Mouse (Mus musculus): ENCODE results near the gene Prkar1b. TPM values are rescaled to one million over a fixed set of nuclear protein-coding genes. Genes with fewer than 3 reads are reported as not detected.

Prkar1b gene
- total RNA-seq, 2 experiments from 2014 or later, result 375 to 428 TPM

- no peak for DNase-seq (ENCODE audit: extremely low spot score in 1 of 2, low spot score in 1 of 2)
Observed at GRCm38 (mm10) chr5:139147178-139148078, 2.4 kb downstream of the Prkar1b start.

GRCm38 (mm10) chr5:139146476-139147075 is 3.2 kb downstream of the Prkar1b start:
- no peak for DNase-seq (ENCODE audit: extremely low spot score in 1 of 2, low spot score in 1 of 2)

- DNase-seq (ENCODE audit: extremely low spot score in 1 of 2, low spot score in 1 of 2), result no peak
Observed at GRCm38 (mm10) chr5:139145726-139146125, 4.1 kb downstream of the Prkar1b start.

GRCm38 (mm10) chr5:139143890-139144289 is 5.9 kb downstream of the Prkar1b start:
- DNase-seq (ENCODE audit: extremely low spot score in 1 of 2, low spot score in 1 of 2), result no peak

GRCm38 (mm10) chr5:139141326-139141725 is 8.5 kb downstream of the Prkar1b start:
- no peak for DNase-seq (ENCODE audit: extremely low spot score in 1 of 2, low spot score in 1 of 2)

DNA sequence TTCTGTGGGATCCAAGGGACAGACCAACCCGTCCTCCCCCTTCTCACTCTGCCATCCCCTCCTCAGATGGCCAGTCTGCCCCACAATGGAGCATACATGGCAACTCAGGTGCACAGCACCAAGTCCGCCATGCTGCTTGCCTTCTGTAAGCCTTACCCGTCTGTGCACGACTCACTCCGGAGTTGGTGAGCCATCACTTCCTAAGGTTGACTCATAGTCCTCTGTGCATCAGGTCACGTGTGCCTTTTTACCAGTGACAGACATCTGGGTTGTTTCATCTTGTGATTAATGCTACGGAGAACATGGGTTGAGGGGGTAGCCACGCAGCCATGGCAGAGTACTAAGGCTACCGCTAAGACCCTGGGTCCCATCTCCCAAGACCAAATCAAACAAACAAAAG is 9.2 kb downstream of the Prkar1b start:
- no peak for DNase-seq (ENCODE audit: extremely low spot score in 1 of 2, low spot score in 1 of 2)

- no peak for DNase-seq (ENCODE audit: extremely low spot score in 1 of 2, low spot score in 1 of 2)
Observed at GRCm38 (mm10) chr5:139138926-139139472, 10.8 kb downstream of the Prkar1b start.

GRCm38 (mm10) chr5:139138261-139138925 is 11.4 kb downstream of the Prkar1b start:
- DNase-seq (ENCODE audit: extremely low spot score in 1 of 2, low spot score in 1 of 2), result peak; percentile 44 to 63

DNA sequence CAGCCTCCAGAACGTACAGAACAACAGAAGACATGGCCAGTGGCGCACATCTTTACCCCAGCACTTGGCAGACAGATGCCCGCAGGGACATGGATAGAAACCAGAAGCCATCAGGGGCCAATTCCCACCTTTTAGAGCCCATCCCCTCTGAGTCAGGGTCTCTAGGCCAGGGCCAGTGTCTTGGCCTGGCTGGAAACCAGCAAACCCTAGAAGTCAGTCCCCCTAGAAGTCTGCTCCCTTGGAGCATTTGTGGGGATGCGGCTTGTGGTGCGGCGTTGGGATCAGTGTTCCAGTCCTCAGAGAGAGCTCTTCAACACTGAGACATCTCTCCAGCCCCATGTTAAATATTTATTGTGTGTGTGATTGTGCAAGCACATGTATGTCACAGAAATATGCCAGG is 12.6 kb downstream of the Prkar1b start:
- no peak for DNase-seq (ENCODE audit: extremely low spot score in 1 of 2, low spot score in 1 of 2)

DNA sequence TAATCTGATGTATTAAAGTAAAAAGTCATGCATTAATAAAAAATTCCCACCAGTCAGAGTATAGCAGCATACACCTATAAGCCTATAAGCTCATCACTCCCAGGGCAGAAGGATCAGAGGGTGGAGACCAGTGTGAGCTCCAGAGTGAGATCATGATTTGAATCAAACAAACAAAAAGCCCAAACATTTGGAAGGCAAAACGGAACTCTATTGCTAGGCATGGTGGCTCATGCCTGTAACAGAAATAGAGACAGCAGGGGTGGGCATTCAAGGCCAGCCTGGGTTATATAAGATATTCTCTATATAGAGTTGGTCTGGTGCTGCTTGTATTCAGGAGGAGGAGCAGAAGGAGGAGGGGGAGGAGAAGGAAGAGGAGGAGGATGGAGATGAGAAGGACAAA is 13.5 kb downstream of the Prkar1b start:
- no peak for DNase-seq (ENCODE audit: extremely low spot score in 1 of 2, low spot score in 1 of 2)

DNA sequence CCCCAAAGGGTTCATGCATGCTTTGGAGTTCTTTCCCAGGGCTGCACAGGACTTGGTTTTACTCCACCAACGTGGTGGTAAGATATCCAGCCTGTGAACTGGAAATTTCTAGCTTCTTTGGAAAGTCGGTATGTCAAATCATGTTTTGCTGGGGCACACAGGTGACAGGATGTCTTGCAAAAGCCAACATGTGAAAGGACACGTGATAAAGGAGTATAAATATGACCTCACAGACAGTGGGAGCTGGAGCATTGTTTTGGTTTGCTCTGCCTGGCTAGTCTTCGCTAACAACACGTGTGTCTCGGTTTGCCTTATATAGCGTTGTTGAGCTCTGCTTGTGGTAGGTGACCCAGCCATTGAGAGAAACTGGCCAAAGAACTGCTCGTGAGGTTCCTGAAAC is 15.3 kb downstream of the Prkar1b start:
- no peak for DNase-seq (ENCODE audit: extremely low spot score in 1 of 2, low spot score in 1 of 2)

GRCm38 (mm10) chr5:139130351-139130750 is 19.4 kb downstream of the Prkar1b start:
- DNase-seq (ENCODE audit: extremely low spot score in 1 of 2, low spot score in 1 of 2), result no peak

DNA sequence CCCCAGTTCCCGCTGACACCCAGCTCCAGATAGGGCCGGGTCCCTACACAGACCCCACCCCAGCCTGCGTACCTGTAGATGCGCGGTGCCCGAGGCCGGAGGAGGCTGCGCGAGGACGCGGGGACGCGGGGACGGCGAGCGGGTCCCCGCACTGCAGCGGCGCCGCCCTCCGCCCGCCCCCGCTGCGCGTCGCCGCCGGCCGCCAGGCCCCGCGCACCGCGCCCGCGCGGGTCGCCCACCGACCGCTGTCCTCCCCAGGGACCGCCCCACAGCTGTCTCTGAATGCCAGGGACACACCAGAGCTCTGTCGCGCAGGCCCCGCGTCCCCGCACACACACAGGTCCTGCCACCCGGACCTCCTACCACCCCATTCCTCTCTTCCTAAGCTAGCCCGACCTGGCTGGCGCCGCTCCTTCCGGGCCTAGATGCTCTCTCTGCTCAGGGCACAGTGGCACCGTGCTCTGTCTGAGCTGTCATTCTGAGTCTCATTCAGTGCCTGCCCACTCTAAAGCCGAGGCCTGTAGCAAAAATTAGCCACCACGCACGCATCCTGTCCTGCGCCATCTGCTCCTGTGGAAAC is 20.1 kb downstream of the Prkar1b start:
- peak; percentile 31 to 51 for DNase-seq (ENCODE audit: extremely low spot score in 1 of 2, low spot score in 1 of 2)

DNA sequence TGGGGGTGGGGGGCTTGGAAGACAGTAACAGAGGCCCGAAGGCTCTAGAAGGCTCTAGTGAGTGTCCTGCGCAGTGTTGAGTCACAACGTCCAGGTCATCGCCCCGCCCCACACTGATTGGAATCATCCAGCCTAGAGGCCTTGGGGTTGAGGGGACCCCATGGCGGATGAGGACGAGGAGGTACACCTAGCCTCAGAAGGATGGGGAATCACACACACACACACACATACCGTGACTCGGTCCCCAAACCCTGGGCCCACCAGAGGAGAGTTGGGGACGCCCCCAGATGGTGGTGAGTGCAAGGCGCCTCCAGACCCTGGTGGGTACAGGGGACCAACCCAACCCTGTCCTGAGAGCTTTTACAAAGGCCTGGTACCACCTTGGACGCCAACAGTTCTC is 20.7 kb downstream of the Prkar1b start:
- DNase-seq (ENCODE audit: extremely low spot score in 1 of 2, low spot score in 1 of 2), result no peak

- no peak for DNase-seq (ENCODE audit: extremely low spot score in 1 of 2, low spot score in 1 of 2)
Observed at GRCm38 (mm10) chr5:139128476-139129065, 21.2 kb downstream of the Prkar1b start.

DNA sequence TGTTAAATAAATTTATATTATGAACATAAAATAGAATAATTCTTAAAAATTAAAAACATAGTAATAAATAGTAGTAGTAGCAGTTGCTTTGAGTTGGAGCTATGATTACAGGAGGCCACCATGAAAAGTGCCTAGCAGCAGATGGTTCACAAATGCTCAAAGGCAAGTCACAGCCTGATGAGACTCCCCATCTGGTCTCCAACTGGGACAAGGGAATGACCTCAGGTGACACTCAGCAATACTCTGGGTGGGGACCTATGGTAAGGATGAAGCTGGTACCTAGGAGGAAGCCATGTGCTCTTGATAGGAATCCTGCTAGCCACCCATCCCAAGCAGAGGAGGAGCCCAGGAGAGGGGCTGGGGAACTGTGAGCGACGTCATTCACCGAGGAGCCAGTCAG is 24.1 kb downstream of the Prkar1b start:
- DNase-seq (ENCODE audit: extremely low spot score in 1 of 2, low spot score in 1 of 2), result no peak

DNA sequence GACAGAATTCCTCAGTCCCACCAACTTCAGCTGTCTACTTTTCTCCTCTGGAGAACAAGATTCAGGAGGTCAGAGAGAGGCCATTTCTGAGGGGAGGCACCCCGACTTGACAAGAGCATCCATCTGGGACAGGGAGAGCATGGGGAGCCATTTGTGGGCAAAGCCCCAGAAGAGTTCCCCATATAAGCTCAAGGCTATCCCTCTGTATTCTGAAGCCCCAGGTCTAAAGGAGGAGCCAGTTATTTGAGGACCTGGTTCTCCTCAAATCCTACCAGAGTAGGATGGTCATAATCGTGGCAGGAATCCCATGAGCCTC is 30.9 kb downstream of the Prkar1b start:
- DNase-seq (ENCODE audit: extremely low spot score in 1 of 2, low spot score in 1 of 2), result no peak

DNA sequence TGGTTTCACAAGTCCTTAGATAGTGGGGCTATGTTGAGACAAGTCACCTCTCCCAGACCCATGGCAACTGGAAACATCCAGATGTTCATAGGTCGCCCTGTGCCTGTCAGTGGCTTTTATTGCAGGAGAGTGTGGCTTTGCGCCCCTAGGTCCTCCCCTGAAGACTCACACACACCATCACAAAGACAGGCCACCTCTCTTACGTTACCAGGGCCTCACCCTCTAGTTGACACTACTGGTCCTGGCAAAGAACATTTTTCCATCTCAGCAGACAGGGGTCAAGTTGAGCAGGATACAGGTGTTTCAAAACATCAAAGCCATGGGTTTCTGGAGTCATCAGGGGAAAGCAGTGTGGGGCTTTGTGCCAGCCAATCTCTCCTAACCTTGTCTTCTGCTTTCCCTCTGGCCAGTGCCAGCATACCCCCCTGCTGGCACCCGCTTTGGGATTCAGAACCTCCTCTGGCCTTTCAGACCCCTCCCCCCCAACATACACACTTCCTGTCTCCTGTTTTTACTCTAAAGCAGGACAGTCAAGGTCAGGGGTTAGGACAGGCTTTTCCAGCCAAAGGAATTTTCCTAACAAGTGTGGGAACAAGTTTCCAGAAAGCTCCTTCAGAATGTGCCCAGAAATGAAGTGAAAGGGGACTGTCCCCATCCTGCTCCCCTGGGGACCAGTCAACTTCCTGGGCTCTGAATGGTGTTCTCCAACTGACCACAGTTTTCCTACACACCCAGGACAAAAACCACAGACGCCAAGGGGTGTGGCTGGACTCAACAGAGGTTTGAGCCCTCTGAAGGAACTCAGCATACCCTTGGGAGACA is 31.5 kb downstream of the Prkar1b start:
- no peak for DNase-seq (ENCODE audit: extremely low spot score in 1 of 2, low spot score in 1 of 2)

GRCm38 (mm10) chr5:139115507-139115906 is 34.3 kb downstream of the Prkar1b start:
- DNase-seq (ENCODE audit: extremely low spot score in 1 of 2, low spot score in 1 of 2), result no peak

DNA sequence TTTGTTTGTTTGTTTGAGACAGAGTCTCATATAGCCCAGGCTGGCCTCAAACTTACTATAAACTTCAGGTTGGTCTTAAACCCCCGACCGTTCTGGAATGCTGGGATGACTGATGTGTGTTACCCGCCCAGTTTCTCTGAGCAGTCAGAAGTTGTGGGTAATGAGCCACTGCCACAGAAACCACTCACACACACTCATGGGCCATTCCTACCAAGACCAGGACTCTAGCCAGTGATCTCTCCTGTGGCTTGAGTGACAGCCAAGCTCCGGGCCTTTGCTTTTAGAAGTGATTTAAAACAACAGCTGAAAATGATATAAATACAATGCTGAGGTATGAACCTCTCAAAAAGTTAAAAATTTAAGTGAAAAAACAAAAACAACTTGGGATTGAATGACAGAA is 34.9 kb downstream of the Prkar1b start:
- DNase-seq (ENCODE audit: extremely low spot score in 1 of 2, low spot score in 1 of 2), result no peak

All from layer of hippocampus, postnatal 25 days (tissue).